Mouse (Mus musculus) ES-E14 (cell line): ENCODE data around the gene Abca8b.

Experiments used
- CHD2 ChIP-seq: IDR thresholded peaks from 2 replicates; pipeline ENCODE4 v1.6.1; 2014; ENCODE audit warnings: mild to moderate bottlenecking, low read depth, low read length, inconsistent platforms
- ZNF384 ChIP-seq: IDR thresholded peaks from 2 replicates; pipeline ENCODE4 v1.6.1; 2012; ENCODE audit warnings: low read depth, low read length, inconsistent platforms

DNA sequence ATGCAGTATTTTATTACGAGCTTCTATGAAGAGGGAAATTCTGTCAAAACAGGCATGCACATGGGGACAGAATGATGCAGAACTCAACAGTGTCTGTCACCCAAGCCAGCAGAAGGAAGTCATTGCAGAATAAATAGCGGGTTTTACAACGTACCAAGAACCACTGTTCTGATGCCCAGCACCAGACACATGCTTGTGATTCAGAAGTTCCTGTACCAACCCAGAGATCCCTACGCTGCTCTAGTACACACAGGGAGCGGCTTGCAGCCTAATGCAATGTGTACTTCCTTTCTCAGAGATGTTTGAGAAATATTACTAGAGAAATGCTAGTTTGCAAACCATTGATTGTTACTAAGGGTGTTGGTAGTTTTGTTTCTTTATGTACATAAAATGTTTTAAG lies 58.7 kb downstream of the Abca8b start:
- no peak for TF ChIP-seq CHD2
- TF ChIP-seq ZNF384: no peak
